Mouse (Mus musculus): ENCODE results near the gene Rab10. TPM values are rescaled to one million over a fixed set of nuclear protein-coding genes. Genes with fewer than 3 reads are reported as not detected.

The Rab10 gene
- total RNA-seq, 2 experiments from 2014 or later = 145 to 155 TPM

DNA sequence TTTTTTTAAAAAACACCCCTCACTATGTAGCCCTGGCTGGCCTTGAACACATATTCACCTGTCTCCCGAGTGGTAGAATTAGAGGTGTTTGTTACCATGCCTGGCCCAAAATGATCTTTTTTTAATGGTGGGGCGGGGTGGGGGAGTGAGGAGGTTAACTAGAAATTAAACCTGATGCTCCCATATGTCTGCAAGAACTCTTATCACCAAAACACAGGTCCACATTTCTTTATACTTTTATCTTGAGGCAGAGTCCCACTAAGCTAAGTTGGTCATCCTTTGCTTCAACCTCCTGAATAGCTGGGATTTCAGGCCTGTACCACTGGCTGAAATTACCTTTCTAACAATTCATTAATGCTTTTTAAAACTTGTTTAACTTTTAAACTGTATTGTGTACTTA is 13.7 kb downstream of the Rab10 start:
- no peak for DNase-seq

DNA sequence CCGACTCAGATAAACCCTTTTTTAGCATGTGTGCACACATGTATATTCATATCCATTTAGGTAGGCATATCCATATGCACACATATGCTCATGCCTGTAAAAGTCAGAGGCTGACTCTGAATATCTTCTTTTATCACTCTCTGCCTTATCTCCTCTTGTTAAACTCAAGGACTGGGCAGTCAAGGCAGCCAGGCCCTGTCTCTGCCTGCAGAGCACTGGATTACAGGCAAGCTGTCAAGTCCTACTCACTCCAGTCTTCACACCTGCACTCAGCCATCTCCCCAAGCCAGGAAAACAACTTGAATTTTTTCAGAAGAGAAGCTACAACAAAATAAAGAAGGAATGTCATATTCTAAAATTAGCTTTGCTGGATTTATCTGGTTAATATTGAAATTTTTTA is 17.9 kb downstream of the Rab10 start:
- DNase-seq = no peak

DNA sequence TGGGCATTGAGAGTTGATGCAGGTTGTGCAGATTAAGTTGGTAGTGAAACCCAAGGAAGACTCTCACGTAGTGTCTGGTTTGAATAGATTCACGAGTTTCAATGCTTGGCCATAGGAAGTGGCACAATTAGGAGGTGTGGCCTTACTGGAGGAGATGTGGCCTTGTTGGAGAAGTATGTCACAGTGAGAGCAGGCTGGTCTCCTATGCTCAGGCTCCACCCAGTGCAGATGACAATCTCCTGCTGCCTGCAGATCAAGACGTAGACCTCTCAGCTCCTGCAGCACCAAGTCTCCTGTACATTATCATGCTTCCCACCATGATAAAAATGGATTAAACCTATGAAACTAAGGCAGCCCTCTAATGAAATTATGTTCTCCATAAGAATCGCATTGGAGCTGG is 18.7 kb downstream of the Rab10 start:
- no peak for DNase-seq

GRCm38 (mm10) chr12:3288440-3288839 is 21.3 kb downstream of the Rab10 start:
- DNase-seq = no peak

DNA sequence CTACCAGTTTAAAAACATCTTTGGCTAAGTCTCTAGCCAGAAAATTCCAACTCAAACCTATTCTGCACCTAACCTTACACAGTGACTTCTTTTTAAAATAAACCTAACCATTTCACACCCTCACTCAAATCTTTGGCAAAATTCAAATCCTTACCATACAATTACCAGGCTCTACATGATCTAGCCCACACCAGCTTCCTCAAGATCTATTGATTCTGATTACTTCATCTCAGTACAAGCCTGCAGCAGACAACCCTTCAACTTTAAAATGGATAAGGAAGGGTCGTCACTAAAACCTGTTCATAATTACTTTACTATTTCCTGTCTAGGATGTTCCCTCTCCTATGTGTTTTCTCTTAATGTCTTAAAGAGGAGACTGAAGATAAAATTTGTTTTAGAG is 23.9 kb downstream of the Rab10 start:
- DNase-seq = no peak

DNA sequence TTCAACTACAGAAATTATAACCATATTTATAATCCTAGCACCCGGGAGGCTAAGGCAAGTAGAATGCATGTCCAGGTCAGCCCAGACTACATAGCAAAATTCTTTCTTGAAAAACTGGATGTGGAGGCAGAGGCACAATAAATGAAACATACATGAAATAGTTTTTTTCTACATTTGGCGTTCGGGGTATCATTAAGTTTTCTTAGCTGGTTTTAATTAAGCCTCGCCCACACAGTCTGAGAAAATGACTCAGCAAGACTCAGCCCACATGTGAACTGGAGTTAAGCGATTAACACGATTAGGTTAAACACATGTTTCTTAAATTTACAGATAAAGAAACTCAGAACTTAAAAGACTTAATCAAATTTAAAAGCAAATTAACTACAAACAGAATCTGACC is 24.4 kb downstream of the Rab10 start:
- no peak for DNase-seq

DNA sequence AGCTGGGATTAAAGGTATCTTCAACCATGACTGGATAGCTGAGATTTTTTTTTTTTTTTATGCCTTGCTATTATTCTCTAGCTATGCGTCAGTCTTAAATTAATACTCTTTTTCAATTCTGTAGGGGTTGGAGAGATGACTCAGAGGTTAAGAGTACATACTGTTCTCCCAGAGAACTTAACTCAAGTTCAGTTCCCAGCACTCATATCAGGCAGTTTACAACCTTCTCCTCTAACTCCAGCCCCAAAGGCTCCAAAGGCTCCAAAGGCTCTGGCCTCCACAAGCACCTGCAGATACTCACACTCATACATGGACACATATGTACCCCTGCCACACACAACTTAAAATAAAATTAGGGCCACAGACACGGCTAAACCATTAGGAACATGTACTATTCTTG is 25.3 kb downstream of the Rab10 start:
- DNase-seq = no peak

GRCm38 (mm10) chr12:3283829-3284440 is 25.8 kb downstream of the Rab10 start:
- no peak for DNase-seq

DNA sequence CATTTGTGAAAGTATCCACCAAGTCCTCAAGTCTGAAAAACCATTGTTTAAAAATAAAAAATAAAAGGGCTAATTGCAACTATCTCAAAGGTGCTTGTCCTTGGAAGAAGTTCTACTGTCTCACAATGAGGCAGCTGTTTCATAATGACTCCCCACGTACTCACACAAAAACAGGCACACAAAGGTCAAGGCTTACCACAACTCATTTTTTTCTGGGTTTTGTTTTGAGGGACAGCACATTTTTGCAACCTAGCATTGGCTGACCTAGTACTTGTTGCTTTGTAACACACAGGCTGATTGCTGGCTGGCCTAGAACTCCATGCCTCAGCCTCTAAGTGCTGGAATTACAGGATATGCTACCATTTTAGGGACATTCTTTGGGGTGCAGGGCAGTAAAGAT is 26.8 kb downstream of the Rab10 start:
- DNase-seq = peak; percentile 40

- no peak for DNase-seq
Measured at GRCm38 (mm10) chr12:3282520-3282919, 27.2 kb downstream of the Rab10 start.

- no peak for DNase-seq
Measured at GRCm38 (mm10) chr12:3278880-3279339, 30.9 kb downstream of the Rab10 start.

DNA sequence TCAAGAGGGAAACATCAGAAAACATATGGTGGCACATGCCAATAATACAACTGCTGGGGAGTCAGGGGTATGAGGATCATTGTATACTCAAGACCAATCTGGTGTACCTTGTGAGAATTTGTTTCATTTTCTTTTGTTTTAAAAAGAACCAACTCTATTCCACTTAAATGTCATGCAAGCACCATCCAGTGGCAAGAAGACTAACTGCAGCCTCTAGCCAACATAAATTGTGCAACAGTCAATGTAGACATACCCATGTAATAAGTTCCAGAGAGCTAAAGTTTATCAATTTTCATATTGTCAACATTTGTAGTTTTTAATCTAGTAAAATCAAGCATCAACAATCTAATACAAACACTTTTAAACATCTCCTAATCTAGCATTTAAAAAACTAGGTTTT is 39.0 kb downstream of the Rab10 start:
- DNase-seq = no peak

DNA sequence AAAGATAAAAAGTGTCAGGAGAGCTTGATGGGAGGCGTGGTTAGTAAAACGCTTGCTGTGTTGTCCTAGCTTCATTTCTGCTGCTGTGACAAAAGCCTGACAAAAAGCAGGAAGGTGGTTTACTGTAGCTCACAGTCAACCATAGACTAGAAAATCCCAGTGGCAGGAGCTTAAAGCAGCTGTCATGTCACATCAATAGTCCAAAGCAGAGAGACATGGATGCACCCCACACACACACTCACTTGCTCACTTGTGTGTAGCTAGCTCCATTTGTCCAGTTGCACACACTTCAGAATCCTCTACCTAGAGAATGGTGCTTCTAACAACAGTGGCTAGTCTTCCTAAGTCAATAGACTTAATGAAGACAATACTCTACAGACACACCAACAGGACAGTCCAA is 42.4 kb downstream of the Rab10 start:
- no peak for DNase-seq

DNA sequence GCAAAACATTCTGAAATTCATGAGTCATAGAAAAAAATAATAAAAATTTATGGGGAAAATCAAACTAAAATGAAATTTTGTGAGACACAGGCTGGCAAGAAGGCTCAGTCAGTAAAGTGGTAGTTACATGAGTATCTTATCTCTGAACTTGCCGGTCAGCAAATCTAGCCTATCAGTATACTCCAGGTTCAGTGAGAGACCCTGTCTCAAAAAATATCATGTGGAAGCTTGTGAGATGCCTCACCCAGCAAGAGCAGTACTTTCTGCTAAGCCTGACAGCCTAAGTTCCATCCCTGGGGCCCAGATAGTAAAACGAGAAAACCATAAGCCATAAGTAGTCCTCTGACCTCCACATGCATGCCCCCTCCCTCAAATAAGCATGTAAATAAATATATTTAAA is 44.6 kb downstream of the Rab10 start:
- no peak for DNase-seq

DNA sequence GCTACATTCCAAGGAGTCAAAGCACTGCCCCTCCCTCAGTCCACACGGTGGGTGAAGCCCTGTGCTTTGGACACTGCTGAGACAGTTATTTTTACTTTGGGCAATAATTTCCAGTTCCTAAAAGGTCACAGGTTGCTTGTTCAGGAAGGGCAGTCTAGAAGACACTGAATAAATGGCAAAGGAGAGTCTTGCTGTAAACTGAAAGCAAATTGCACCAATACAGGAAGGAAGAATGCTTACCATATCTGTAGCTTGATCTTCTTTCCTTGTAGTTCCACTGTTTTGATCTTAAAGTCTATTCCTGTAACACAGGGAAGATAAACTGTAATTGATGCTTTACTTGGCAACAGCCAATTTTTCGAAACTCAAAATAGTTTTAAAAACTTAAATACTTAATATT is 45.3 kb downstream of the Rab10 start:
- no peak for DNase-seq

- DNase-seq = no peak
Measured at GRCm38 (mm10) chr12:3261596-3261995, 48.2 kb downstream of the Rab10 start.

DNA sequence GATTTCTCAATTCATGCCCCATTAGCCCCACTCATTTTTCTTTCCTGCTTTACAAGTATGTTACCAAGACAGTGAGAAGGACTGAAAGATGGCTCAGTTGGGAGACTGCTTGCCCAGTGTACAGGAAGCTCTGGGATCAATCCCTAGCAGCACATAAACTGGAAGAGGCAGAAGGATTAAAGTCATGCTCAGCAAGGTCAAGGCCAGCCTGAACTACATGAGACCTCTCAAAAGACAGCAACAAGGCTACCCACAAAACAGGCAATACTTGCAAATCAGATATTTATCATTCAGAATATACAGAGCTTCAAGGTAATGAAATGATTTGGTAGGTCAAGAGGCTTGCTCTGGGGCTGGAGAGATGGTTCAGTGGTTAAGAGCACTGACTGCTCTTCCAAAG is 53.8 kb downstream of the Rab10 start:
- no peak for DNase-seq

GRCm38 (mm10) chr12:3255435-3255834 is 54.3 kb downstream of the Rab10 start:
- DNase-seq = no peak

- DNase-seq = no peak
Measured at GRCm38 (mm10) chr12:3253591-3253990, 56.2 kb downstream of the Rab10 start.

DNA sequence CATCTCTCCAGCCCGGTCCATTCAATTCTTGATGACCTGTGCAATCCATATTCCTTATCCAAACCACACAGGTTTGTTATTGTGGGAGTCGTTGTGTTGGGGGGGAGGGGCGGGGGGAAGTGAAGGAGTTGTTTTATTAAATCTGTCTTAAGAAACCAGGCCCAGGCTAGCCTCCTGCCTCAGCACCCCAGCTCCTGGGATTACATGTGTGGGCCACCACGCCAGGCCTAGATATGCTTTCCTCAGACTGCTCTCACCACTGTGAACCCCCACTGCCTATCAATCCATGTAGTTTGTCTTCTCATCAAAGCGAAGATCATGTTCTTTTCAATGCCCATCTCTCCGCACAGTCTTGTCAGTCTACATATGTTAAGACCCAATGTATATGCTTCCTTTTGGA is 63.7 kb downstream of the Rab10 start:
- DNase-seq = no peak

- DNase-seq = no peak
Measured at GRCm38 (mm10) chr12:3239544-3239943, 70.2 kb downstream of the Rab10 start.

DNA sequence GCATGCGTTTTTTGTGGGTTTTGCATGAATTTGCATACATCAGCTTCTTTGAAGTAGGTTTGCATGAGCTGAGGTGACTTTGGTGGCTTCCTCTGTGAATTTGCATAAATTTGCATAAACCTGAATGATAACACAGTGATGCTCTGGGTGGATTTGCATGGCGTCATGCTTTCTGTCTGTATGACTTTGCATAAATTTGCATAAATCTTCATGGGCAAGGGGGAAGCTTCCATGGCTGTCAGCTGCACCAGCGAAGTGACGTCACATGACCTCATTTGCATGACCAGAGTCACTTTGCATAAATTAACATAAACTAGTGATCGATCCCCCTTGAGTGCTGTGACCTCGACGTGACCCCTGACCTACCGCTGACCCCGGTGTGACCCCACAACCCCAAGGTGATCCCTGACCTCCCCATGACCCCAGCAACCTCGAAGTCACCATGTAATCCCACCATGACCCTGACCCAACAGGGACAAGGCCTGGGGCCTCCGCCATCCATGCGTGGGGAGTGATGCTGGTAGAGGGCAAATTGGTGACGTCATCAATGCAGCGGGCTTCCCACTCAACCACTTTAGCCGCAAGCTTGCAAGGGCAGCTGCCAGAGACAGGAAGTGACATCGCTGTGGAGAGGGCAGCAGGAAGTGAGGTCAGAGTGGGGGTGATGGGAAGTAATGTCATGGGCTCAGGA is 71.3 kb downstream of the Rab10 start:
- no peak for DNase-seq

DNA sequence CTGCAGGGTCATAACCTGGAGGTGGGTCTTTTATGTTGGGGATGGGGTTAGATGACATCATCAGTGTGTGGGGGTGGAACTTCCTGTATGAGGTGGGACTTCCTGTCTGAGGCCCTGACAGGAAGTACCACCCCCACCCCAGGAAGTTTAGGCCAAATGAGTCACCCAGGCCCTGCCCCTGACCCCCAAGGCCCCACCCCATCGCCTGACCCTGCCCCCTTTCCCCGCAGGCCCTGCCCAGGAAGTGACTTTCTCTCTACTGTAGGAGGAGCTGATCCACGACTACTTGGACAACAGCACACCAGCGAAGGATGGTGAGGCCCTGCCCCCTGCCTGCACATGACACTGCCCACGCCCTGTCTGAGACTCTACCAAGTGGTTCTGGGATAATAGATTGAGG is 72.0 kb downstream of the Rab10 start:
- no peak for DNase-seq

Measured in adrenal gland, postnatal 10 days (tissue).